Mouse (Mus musculus) macrophage (primary cell): ENCODE results near the gene Amigo1. TPM values are rescaled to one million over a fixed set of nuclear protein-coding genes. Genes with fewer than 3 reads are reported as not detected.
"Not testable (repeated sequence)": the region's sequence is repeated elsewhere in the genome, so short reads cannot be mapped to it uniquely, and the experiment has no call there.

Experiments used
- H3K27ac ChIP-seq: fragments of 350-480 bp; formaldehyde crosslinking; 2 replicates; pipeline ENCODE4 v1.9.0; 2021
- H3K36me3 ChIP-seq: fragments of 350-480 bp; formaldehyde crosslinking; 2 replicates; pipeline ENCODE4 v1.9.0; 2021; ENCODE audit errors: inconsistent target
- H3K4me3 ChIP-seq: fragments of 350-480 bp; formaldehyde crosslinking; 2 replicates; pipeline ENCODE4 v1.9.0; 2021; ENCODE audit errors: inconsistent target
- H3K79me2 ChIP-seq: fragments of 350-480 bp; formaldehyde crosslinking; 2 replicates; pipeline ENCODE4 v1.9.0; 2021; ENCODE audit errors: inconsistent target
- WGBS: methylation state at CpG from one replicate; pipeline ENCODE4 v1.1.7; 2026; ENCODE audit warnings: inconsistent platforms; ENCODE audit not compliant: missing documents; 5-methylcytosine and 5-hydroxymethylcytosine counted together
- polyA plus RNA-seq: library from polyadenylated mRNA; stranded (reverse); fragments of 250-400 nt; gene quantifications from 3 replicates; pipeline ENCODE4 v1.2.4, GENCODE M21; 2018; ENCODE audit warnings: inconsistent platforms

Gene Amigo1
- polyA plus RNA-seq, 1 experiment from 2014 or later = 0.90 TPM

- no peaks in the 10 kb centered on the region for H3K79me2 ChIP-seq
- WGBS = 2% methylated on average over 14 of the region's 14 CpGs
- H3K27ac ChIP-seq = peak within 1 kb of the TSS; percentile 39
- H3K36me3 ChIP-seq = no peaks in the 10 kb centered on the region
- peak within 1 kb of the TSS; percentile 59 for H3K4me3 ChIP-seq
Measured at GRCm38 (mm10) chr3:108210771-108211139, 24.6 kb downstream of the Amigo1 start, which contains the start of gene Atxn7l2. Gene Atxn7l2, minus strand, starts transcription at chr3:108210934.

- Histone ChIP-seq H3K36me3 (no peaks in the 10 kb centered on the region), H3K4me3 (no peak overlapping the region), H3K79me2 (no peaks in the 10 kb centered on the region), H3K27ac (no peak overlapping the region)
- 87% methylated on average over 5 of the region's 6 CpGs for WGBS
Measured at GRCm38 (mm10) chr3:108211845-108212244, 25.7 kb downstream of the Amigo1 start.

- WGBS = 88% methylated on average over 8 of the region's 8 CpGs
- no peaks in the 10 kb centered on the region for H3K36me3 ChIP-seq
Measured at GRCm38 (mm10) chr3:108212406-108212805, 26.3 kb downstream of the Amigo1 start.

GRCm38 (mm10) chr3:108214734-108215133, 28.6 kb downstream of the Amigo1 start:
- 5% methylated on average over 5 of the region's 5 CpGs for WGBS
- H3K79me2 ChIP-seq = no peaks in the 10 kb centered on the region
- H3K36me3 ChIP-seq = no peaks in the 10 kb centered on the region
- no peak overlapping the region for H3K4me3 ChIP-seq
- no peak overlapping the region for H3K27ac ChIP-seq

More at GRCm38 (mm10) chr3:108212406-108212805, 26.3 kb downstream of the Amigo1 start:
- Histone ChIP-seq H3K27ac (no peak overlapping the region), H3K79me2 (no peaks in the 10 kb centered on the region), H3K4me3 (no peak overlapping the region)

GRCm38 (mm10) chr3:108220661-108221060, 34.5 kb downstream of the Amigo1 start:
- 87% methylated on average over 3 of the region's 3 CpGs for WGBS
- Histone ChIP-seq H3K4me3 (no peak overlapping the region), H3K79me2 (no peaks in the 10 kb centered on the region), H3K36me3 (no peaks in the 10 kb centered on the region), H3K27ac (no peak overlapping the region)

- no peaks in the 10 kb centered on the region for H3K36me3 ChIP-seq
- 12% methylated on average over 61 of the region's 67 CpGs for WGBS
- no peak overlapping the region for H3K4me3 ChIP-seq
- no peaks in the 10 kb centered on the region for H3K79me2 ChIP-seq
- no peak overlapping the region for H3K27ac ChIP-seq
Measured at GRCm38 (mm10) chr3:108225711-108226557, 39.8 kb downstream of the Amigo1 start.

GRCm38 (mm10) chr3:108226558-108227350, 40.6 kb downstream of the Amigo1 start, which contains the start of gene Sypl2:
Gene Sypl2, minus strand, starts transcription at chr3:108226648.
- Histone ChIP-seq H3K36me3 (no peaks in the 10 kb centered on the region), H3K4me3 (peak within 1 kb of the TSS; percentile 26), H3K27ac (no peak within 1 kb of the TSS), H3K79me2 (no peaks in the 10 kb centered on the region)
- 7% methylated on average over 44 of the region's 44 CpGs for whole genome bisulfite sequencing

GRCm38 (mm10) chr3:108227521-108227920, 41.4 kb downstream of the Amigo1 start:
- Histone ChIP-seq H3K4me3 (no peak overlapping the region), H3K36me3 (no peaks in the 10 kb centered on the region), H3K79me2 (no peaks in the 10 kb centered on the region), H3K27ac (no peak overlapping the region)
- WGBS = 90% methylated on average over 2 of the region's 2 CpGs

GRCm38 (mm10) chr3:108231646-108232045, 45.5 kb downstream of the Amigo1 start:
- Histone ChIP-seq H3K27ac (peak overlapping the region; percentile 61; the same call in 1 of the 2 replicates), H3K36me3 (no peaks in the 10 kb centered on the region), H3K4me3 (no peak overlapping the region), H3K79me2 (no peaks in the 10 kb centered on the region)
- 87% methylated on average over 4 of the region's 4 CpGs for WGBS

GRCm38 (mm10) chr3:108237474-108238102, 51.5 kb downstream of the Amigo1 start:
- not testable (repeated sequence) for H3K79me2 ChIP-seq, H3K4me3 ChIP-seq, H3K27ac ChIP-seq, H3K36me3 ChIP-seq
- 100% methylated on average over 1 of the region's 4 CpGs for WGBS

GRCm38 (mm10) chr3:108241243-108241839, 55.2 kb downstream of the Amigo1 start:
- Histone ChIP-seq H3K4me3 (no peak overlapping the region), H3K79me2 (no peaks in the 10 kb centered on the region), H3K27ac (no peak overlapping the region), H3K36me3 (no peaks in the 10 kb centered on the region)
- WGBS = 80% methylated on average over 3 of the region's 3 CpGs
